Mouse (Mus musculus): ENCODE measurements around the gene Rpl13a. TPM values are rescaled to one million over a fixed set of nuclear protein-coding genes. Genes with fewer than 3 reads are reported as not detected.

The Rpl13a gene
- polyA plus RNA-seq, 1 experiment, result 6,379 TPM

DNA sequence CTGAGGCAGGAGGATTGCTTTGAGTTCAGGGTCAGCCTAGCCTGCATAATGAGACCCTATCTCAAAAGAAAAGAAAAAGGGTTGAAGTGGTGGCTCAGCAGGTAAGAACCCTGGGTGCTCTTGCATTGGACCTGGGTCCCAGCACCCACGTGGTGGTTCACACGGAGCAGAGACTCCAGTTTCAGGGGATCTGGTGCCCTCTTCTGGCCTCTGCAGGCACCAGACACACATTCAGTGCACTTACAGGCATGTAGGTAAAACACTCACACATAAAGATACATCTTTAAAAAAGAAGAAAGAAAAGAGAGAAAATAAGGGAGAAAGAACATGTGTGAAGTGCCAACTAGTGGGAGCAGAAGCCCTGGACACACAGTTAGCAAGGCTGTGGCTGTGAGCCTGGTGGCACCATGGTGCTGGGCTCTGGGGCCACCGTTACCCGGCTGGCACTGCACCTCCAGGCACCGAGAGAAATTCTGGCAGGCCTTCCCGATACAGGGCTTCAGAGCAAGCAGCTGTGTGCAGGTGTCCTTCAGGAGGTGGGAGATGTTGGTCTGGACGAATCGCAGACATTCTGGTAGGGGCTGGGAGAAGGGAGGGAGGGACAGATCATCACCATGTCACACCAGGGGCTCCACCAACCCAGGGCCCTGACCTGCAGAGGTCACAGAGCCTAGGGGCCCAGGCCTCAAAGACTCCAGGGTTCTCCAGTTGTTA, 5.0 kb upstream of the Rpl13a start:
- Histone ChIP-seq H3K27me3 (ENCODE audit: control insufficient read depth, insufficient read depth, insufficient read length) (no peaks in the 10 kb centered on the region), H3K36me3 (ENCODE audit: control insufficient read depth, insufficient read depth) (no peaks in the 10 kb centered on the region), H3K79me3 (ENCODE audit: low read depth) (no peaks in the 10 kb centered on the region), H3ac (ENCODE audit: control insufficient read depth, insufficient read length, low read depth) (no peak overlapping the region), H3K4me3 (ENCODE audit: insufficient read depth, poor library complexity, severe bottlenecking) (no peak overlapping the region), H3K79me2 (ENCODE audit: control insufficient read depth, insufficient read depth) (peaks cover under 1% of the 10 kb centered on the region)
- no peak for TF ChIP-seq MAX (IDR thresholded peaks at IDR 0.05)
- no peak for TF ChIP-seq CEBPB (IDR thresholded peaks at IDR 0.05; ENCODE audit: low read depth)
- TF ChIP-seq MYOG (IDR thresholded peaks at IDR 0.05; ENCODE audit: control insufficient read depth, extremely low read depth, insufficient read length), result no peak
- no peak for TF ChIP-seq CTCF (IDR thresholded peaks at IDR 0.05; ENCODE audit: control insufficient read depth, insufficient read depth, insufficient read length)

GRCm38 (mm10) chr7:45131850-45132249, 3.3 kb upstream of the Rpl13a start:
- peaks cover 15% of the 10 kb centered on the region for H3K79me3 ChIP-seq (ENCODE audit: low read depth)
- no peak overlapping the region for H3ac ChIP-seq (ENCODE audit: control insufficient read depth, insufficient read length, low read depth)
- no peaks in the 10 kb centered on the region for H3K27me3 ChIP-seq (ENCODE audit: control insufficient read depth, insufficient read depth, insufficient read length)
- H3K79me2 ChIP-seq (ENCODE audit: control insufficient read depth, insufficient read depth), result peaks cover 18% of the 10 kb centered on the region
- TF ChIP-seq CTCF (IDR thresholded peaks at IDR 0.05; ENCODE audit: control insufficient read depth, insufficient read depth, insufficient read length), result no peak
- peaks cover 14% of the 10 kb centered on the region for H3K36me3 ChIP-seq (ENCODE audit: control insufficient read depth, insufficient read depth)
- H3K4me3 ChIP-seq (ENCODE audit: insufficient read depth, poor library complexity, severe bottlenecking), result no peak overlapping the region

GRCm38 (mm10) chr7:45129776-45130512, 1.4 kb upstream of the Rpl13a start:
- Histone ChIP-seq H3K4me3 (ENCODE audit: insufficient read depth, poor library complexity, severe bottlenecking) (peak overlapping the region; percentile 95), H3K79me2 (ENCODE audit: control insufficient read depth, insufficient read depth) (peaks cover 36% of the 10 kb centered on the region), H3K27me3 (ENCODE audit: control insufficient read depth, insufficient read depth, insufficient read length) (no peaks in the 10 kb centered on the region), H3K36me3 (ENCODE audit: control insufficient read depth, insufficient read depth) (peaks cover 33% of the 10 kb centered on the region), H3K79me3 (ENCODE audit: low read depth) (peaks cover 29% of the 10 kb centered on the region), H3ac (ENCODE audit: control insufficient read depth, insufficient read length, low read depth) (no peak overlapping the region)
- no peak for TF ChIP-seq CTCF (IDR thresholded peaks at IDR 0.05; ENCODE audit: control insufficient read depth, insufficient read depth, insufficient read length)
- no peak for TF ChIP-seq MYOD1 (IDR thresholded peaks at IDR 0.05; ENCODE audit: control insufficient read depth, insufficient read length, low read depth)
- TF ChIP-seq FOSL1 (IDR thresholded peaks at IDR 0.05; ENCODE audit: insufficient read depth, low read length, poor library complexity, severe bottlenecking), result no peak
- TF ChIP-seq MAX (IDR thresholded peaks at IDR 0.05), result no peak
- TF ChIP-seq MYOG (IDR thresholded peaks at IDR 0.05; ENCODE audit: control insufficient read depth, extremely low read depth, insufficient read length), result no peak
- no peak for TF ChIP-seq CEBPB (IDR thresholded peaks at IDR 0.05; ENCODE audit: low read depth)
- no peak for TF ChIP-seq USF1 (IDR thresholded peaks at IDR 0.05; ENCODE audit: low read depth)

DNA sequence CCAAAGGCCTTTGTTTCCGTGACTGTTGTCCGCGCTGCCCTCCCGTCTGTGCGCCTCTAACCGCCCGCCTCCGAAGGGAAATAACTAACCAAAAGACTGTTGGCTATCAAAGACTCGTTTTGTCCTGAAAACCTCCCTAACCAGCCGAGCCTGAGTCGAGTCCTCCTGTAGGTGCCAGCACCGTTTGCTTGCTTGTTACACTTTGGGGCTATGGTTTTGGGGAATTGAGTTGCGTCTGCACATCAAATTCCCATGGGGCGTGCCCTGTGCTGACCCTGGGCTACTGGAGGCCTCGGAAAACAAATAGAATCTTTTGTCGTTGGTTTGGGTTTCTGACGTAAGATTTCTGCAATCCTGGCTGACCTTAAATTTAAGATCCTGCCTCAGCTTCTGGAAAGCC, 757 bp upstream of the Rpl13a start:
- peaks cover 36% of the 10 kb centered on the region for H3K79me2 ChIP-seq (ENCODE audit: control insufficient read depth, insufficient read depth)
- peak overlapping the region; percentile 95 for H3K4me3 ChIP-seq (ENCODE audit: insufficient read depth, poor library complexity, severe bottlenecking)
- peaks cover 37% of the 10 kb centered on the region for H3K36me3 ChIP-seq (ENCODE audit: control insufficient read depth, insufficient read depth)
- H3K79me3 ChIP-seq (ENCODE audit: low read depth), result peaks cover 29% of the 10 kb centered on the region
- H3ac ChIP-seq (ENCODE audit: control insufficient read depth, insufficient read length, low read depth), result peak overlapping the region; percentile 68
- no peaks in the 10 kb centered on the region for H3K27me3 ChIP-seq (ENCODE audit: control insufficient read depth, insufficient read depth, insufficient read length)
- TF ChIP-seq CTCF (IDR thresholded peaks at IDR 0.05; ENCODE audit: control insufficient read depth, insufficient read depth, insufficient read length) (no peak), USF1 (IDR thresholded peaks at IDR 0.05; ENCODE audit: low read depth) (no peak), MYOD1 (IDR thresholded peaks at IDR 0.05; ENCODE audit: control insufficient read depth, insufficient read length, low read depth) (no peak), CEBPB (IDR thresholded peaks at IDR 0.05; ENCODE audit: low read depth) (peak; percentile 44), FOSL1 (IDR thresholded peaks at IDR 0.05; ENCODE audit: insufficient read depth, low read length, poor library complexity, severe bottlenecking) (no peak), MAX (IDR thresholded peaks at IDR 0.05) (no peak), MYOG (IDR thresholded peaks at IDR 0.05; ENCODE audit: control insufficient read depth, extremely low read depth, insufficient read length) (no peak)

- H3ac ChIP-seq (ENCODE audit: control insufficient read depth, insufficient read length, low read depth), result peak overlapping the region; percentile 99
- no peak for TF ChIP-seq FOSL1 (IDR thresholded peaks at IDR 0.05; ENCODE audit: insufficient read depth, low read length, poor library complexity, severe bottlenecking)
- peak; percentile 41 for TF ChIP-seq MAX (IDR thresholded peaks at IDR 0.05)
- H3K79me2 ChIP-seq (ENCODE audit: control insufficient read depth, insufficient read depth), result peaks cover 51% of the 10 kb centered on the region
- peak overlapping the region; percentile 95 for H3K4me3 ChIP-seq (ENCODE audit: insufficient read depth, poor library complexity, severe bottlenecking)
- H3K36me3 ChIP-seq (ENCODE audit: control insufficient read depth, insufficient read depth), result peaks cover 47% of the 10 kb centered on the region
- peaks cover 43% of the 10 kb centered on the region for H3K79me3 ChIP-seq (ENCODE audit: low read depth)
- no peaks in the 10 kb centered on the region for H3K27me3 ChIP-seq (ENCODE audit: control insufficient read depth, insufficient read depth, insufficient read length)
Measured at GRCm38 (mm10) chr7:45127700-45128224, 799 bp downstream of the Rpl13a start.
